Mouse (Mus musculus) ES-E14 (cell line): Measurements from ENCODE around the gene Tdrd3. TPM values are rescaled to one million over a fixed set of nuclear protein-coding genes. Genes with fewer than 3 reads are reported as not detected.

Experiments
- DNase-seq: peaks from one replicate; pipeline ENCODE4 v3.0.0-alpha.2; 2013; ENCODE audit warnings: low read depth, low spot score
- H3K27ac ChIP-seq: 2 replicates; pipeline ENCODE4 v1.5.1; 2012; ENCODE audit warnings: low read depth, mild to moderate bottlenecking, low read length, moderate library complexity, mixed read lengths; ENCODE audit not compliant: poor library complexity, insufficient read depth, severe bottlenecking
- H3K36me3 ChIP-seq: 2 replicates; pipeline ENCODE4 v1.6.1; 2012; ENCODE audit warnings: mild to moderate bottlenecking, low read length, moderate library complexity, mixed read lengths; ENCODE audit not compliant: control insufficient read depth, poor library complexity, insufficient read depth, severe bottlenecking
- H3K4me1 ChIP-seq, 2 experiments: fragments of 150-350 bp in 1 of 2; sonication (generic) in 1 of 2; 2 replicates each; pipeline ENCODE4 v1.6.1; 2012; ENCODE audit warnings: low read length in 2 of 2, mild to moderate bottlenecking in 1 of 2, mixed read lengths in 1 of 2; ENCODE audit not compliant: control insufficient read depth in 2 of 2, insufficient read depth in 2 of 2, poor library complexity in 1 of 2
- H3K4me3 ChIP-seq, 2 experiments: fragments of 150-350 bp in 1 of 2; sonication (generic) in 1 of 2; 2 replicates each; pipeline ENCODE4 v1.5.1; 2012; ENCODE audit warnings: low read length in 2 of 2, low read depth in 1 of 2, mild to moderate bottlenecking in 1 of 2, mixed read lengths in 1 of 2; ENCODE audit not compliant: insufficient read depth in 1 of 2, poor library complexity in 1 of 2, severe bottlenecking in 1 of 2
- H3K9ac ChIP-seq: 2 replicates; pipeline ENCODE4 v1.6.1; 2012; ENCODE audit warnings: low read depth, mild to moderate bottlenecking, low read length, mixed read lengths; ENCODE audit not compliant: poor library complexity, insufficient read depth, severe bottlenecking
- H3K9me3 ChIP-seq: fragments of 150-350 bp; sonication (generic); 2 replicates; pipeline ENCODE4 v1.6.1; 2012; ENCODE audit warnings: low read depth, mild to moderate bottlenecking, low read length; ENCODE audit not compliant: control insufficient read depth, insufficient read depth
- CHD2 ChIP-seq: IDR thresholded peaks from 2 replicates; pipeline ENCODE4 v1.6.1; 2014; ENCODE audit warnings: mild to moderate bottlenecking, low read depth, low read length, inconsistent platforms
- HCFC1 ChIP-seq: IDR thresholded peaks from 2 replicates; pipeline ENCODE4 v1.6.1; 2012; ENCODE audit warnings: low read length, inconsistent platforms, borderline replicate concordance; ENCODE audit not compliant: insufficient read depth
- MAFK ChIP-seq: IDR thresholded peaks from 2 replicates; pipeline ENCODE4 v1.6.1; 2014; ENCODE audit warnings: mild to moderate bottlenecking, low read depth, low read length, inconsistent platforms; ENCODE audit not compliant: insufficient read depth
- ZC3H11A ChIP-seq: IDR thresholded peaks from 2 replicates; pipeline ENCODE4 v1.6.1; 2012; ENCODE audit warnings: low read depth, mild to moderate bottlenecking, inconsistent platforms, low read length, borderline replicate concordance
- ZNF384 ChIP-seq: IDR thresholded peaks from 2 replicates; pipeline ENCODE4 v1.6.1; 2012; ENCODE audit warnings: low read depth, low read length, inconsistent platforms
- in situ Hi-C, 2 experiments: fragments of 600-800 bp; cut with MboI; formaldehyde crosslinking; loops; one replicate each; pipeline ENCODE4 v1.15.1; 2025; ENCODE audit warnings: low sequenced_read_pairs in 2 of 2, inconsistent platforms in 1 of 2; ENCODE audit not compliant: unreplicated experiment in 2 of 2
- total RNA-seq: library from RNA; depleted of rRNA; stranded (reverse); fragments of 300-350 nt; gene quantifications from 2 replicates; pipeline ENCODE4 v1.2.3, GENCODE M21; 2012

The Tdrd3 gene
- total RNA-seq, 1 experiment = 5.4 TPM

GRCm38 (mm10) chr14:87531847-87532246 is 115.4 kb downstream of the Tdrd3 start:
- no peak overlapping the region for H3K27ac ChIP-seq
- H3K4me1 ChIP-seq = no peaks in the 10 kb centered on the region
- TF ChIP-seq CHD2 (no peak), ZC3H11A (no peak), MAFK (no peak), ZNF384 (no peak), HCFC1 (no peak)
- H3K36me3 ChIP-seq = no peaks in the 10 kb centered on the region
- no peak overlapping the region for H3K4me3 ChIP-seq
- no peaks in the 10 kb centered on the region for H3K9me3 ChIP-seq
- in situ Hi-C loops = no loop called here
- no peak for DNase-seq
- H3K9ac ChIP-seq = no peak overlapping the region

DNA sequence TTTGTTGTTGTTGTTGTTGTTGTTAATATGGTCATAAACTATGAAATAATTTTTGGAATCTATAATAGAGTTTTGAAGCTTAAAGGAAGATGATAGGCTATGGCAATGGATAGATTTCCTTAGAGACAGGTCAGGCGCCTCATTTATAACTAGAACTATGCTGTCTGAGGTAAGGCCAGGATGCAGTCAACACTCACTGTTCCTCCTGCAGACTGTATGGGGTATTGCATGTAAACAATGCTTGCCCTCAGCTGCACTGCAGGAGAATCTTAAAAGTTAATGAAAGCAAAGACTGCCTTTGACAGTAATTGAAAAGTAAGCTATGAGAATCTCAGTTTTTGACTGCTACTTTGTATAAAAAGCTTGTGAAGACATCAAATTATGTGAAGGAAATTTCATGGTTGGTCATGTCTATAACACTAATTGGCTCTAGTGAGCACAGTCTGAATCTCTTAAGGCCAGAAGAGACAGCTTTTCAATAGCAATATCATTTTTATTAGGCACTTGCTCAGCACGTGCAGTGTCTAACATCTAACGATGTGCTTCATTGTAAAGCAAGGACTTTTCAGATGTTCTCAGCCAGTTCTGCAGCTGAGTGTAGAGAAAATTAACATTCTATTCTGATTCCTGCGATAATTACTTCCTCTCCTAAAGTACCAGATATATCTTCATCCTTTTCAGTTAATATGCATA is 120.8 kb downstream of the Tdrd3 start:
- H3K4me1 ChIP-seq = no peaks in the 10 kb centered on the region
- no peaks in the 10 kb centered on the region for H3K9me3 ChIP-seq
- H3K36me3 ChIP-seq = no peaks in the 10 kb centered on the region
- H3K9ac ChIP-seq = no peak overlapping the region
- TF ChIP-seq CHD2 = no peak
- in situ Hi-C loops = no loop called here
- no peak for DNase-seq
- no peak overlapping the region for H3K27ac ChIP-seq
- H3K4me3 ChIP-seq = no peak overlapping the region

DNA sequence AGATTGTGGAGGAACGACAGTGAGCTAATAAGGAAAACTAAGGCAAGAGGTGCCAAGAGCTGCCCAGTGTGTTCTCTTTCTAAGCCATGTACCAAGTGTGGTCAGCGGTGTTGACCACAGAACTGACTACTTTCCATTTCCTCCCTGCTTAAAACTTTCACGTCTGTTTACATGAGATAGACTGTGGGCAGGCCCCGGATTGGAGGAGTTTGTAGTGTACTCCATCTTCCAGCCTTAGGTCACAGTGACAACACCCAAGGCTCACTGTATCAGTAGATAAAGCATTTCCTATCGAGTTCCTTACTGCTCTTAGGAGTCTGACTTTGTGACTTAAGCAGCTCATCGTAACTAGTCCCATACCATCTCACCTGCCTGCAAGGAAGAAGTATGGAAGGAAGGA is 133.5 kb downstream of the Tdrd3 start:
- H3K9ac ChIP-seq = no peak overlapping the region
- H3K36me3 ChIP-seq = no peaks in the 10 kb centered on the region; the same call in 1 of the 2 replicates
- DNase-seq = no peak
- in situ Hi-C loops = no loop called here
- no peak overlapping the region for H3K27ac ChIP-seq
- H3K4me1 ChIP-seq = no peaks in the 10 kb centered on the region
- H3K9me3 ChIP-seq = 0 out of 2 replicates have a peak, but pooled peaks cover 2% of the 10 kb centered on the region
- H3K4me3 ChIP-seq = no peak overlapping the region
- no peak for TF ChIP-seq CHD2
- no peak for TF ChIP-seq HCFC1
- no peak for TF ChIP-seq MAFK
- TF ChIP-seq ZC3H11A = no peak
- TF ChIP-seq ZNF384 = no peak

- in situ Hi-C loops = no loop called here
- DNase-seq = no peak
- no peak overlapping the region for H3K9ac ChIP-seq
- H3K4me3 ChIP-seq = no peak overlapping the region
- no peaks in the 10 kb centered on the region; the same call in 1 of the 2 replicates for H3K36me3 ChIP-seq
- H3K9me3 ChIP-seq = 0 out of 2 replicates have a peak, but pooled peaks cover 2% of the 10 kb centered on the region
- H3K27ac ChIP-seq = no peak overlapping the region
- no peak for TF ChIP-seq HCFC1
- TF ChIP-seq MAFK = no peak
- TF ChIP-seq CHD2 = no peak
- no peak for TF ChIP-seq ZNF384
- no peaks in the 10 kb centered on the region for H3K4me1 ChIP-seq
Measured at GRCm38 (mm10) chr14:87552211-87552610, 135.8 kb downstream of the Tdrd3 start.

GRCm38 (mm10) chr14:87563841-87564240 is 147.4 kb downstream of the Tdrd3 start:
- no peak overlapping the region for H3K9ac ChIP-seq
- no peak overlapping the region for H3K4me3 ChIP-seq
- in situ Hi-C loops = no loop called here
- no peaks in the 10 kb centered on the region for H3K4me1 ChIP-seq
- H3K9me3 ChIP-seq = no peaks in the 10 kb centered on the region
- H3K36me3 ChIP-seq = no peaks in the 10 kb centered on the region
- no peak for DNase-seq
- no peak for TF ChIP-seq MAFK
- TF ChIP-seq ZNF384 = no peak
- TF ChIP-seq ZC3H11A = no peak
- no peak for TF ChIP-seq CHD2
- no peak for TF ChIP-seq HCFC1
- H3K27ac ChIP-seq = no peak overlapping the region
